Mouse (Mus musculus) midbrain, embryonic 12.5 days (tissue): ENCODE data around the gene Copz2. TPM values are rescaled to one million over a fixed set of nuclear protein-coding genes. Genes with fewer than 3 reads are reported as not detected.
"Not testable (repeated sequence)": the region's sequence is repeated elsewhere in the genome, so short reads cannot be mapped to it uniquely, and the experiment has no call there.

Experiments used
- ATAC-seq: fragments of 200-750 bp; cut with Nextera tagmentation; 2 replicates; pipeline ENCODE4 v1.8.0; 2017; ENCODE audit warnings: low read depth, moderate TSS enrichment, moderate library complexity; ENCODE audit not compliant: low FRiP score
- H3K27ac ChIP-seq: fragments of 300-500 bp; sonication (generic); replicated peaks from 2 replicates; pipeline ENCODE4 v1.5.1; 2016; ENCODE audit warnings: mild to moderate bottlenecking
- H3K27me3 ChIP-seq: fragments of 300-500 bp; sonication (generic); 2 replicates; pipeline ENCODE4 v1.6.1; 2016; ENCODE audit warnings: mild to moderate bottlenecking
- H3K36me3 ChIP-seq: fragments of 300-500 bp; sonication (generic); 2 replicates; pipeline ENCODE4 v1.6.1; 2016
- H3K4me1 ChIP-seq: fragments of 300-500 bp; sonication (generic); 2 replicates; pipeline ENCODE4 v1.6.1; 2016
- H3K4me2 ChIP-seq: fragments of 300-500 bp; sonication (generic); replicated peaks from 2 replicates; pipeline ENCODE4 v1.6.1; 2016; ENCODE audit warnings: mild to moderate bottlenecking, moderate library complexity
- H3K4me3 ChIP-seq: fragments of 300-500 bp; sonication (generic); 2 replicates; pipeline ENCODE4 v1.5.1; 2016; ENCODE audit warnings: mild to moderate bottlenecking
- H3K9ac ChIP-seq: fragments of 300-500 bp; sonication (generic); replicated peaks from 2 replicates; pipeline ENCODE4 v1.6.1; 2016; ENCODE audit warnings: mild to moderate bottlenecking, moderate library complexity
- H3K9me3 ChIP-seq: fragments of 300-500 bp; sonication (generic); 2 replicates; pipeline ENCODE4 v1.6.1; 2016; ENCODE audit warnings: mild to moderate bottlenecking
- WGBS: fragments of 180-500 bp; shearing (Covaris S2); methylation state at CpG from one replicate; pipeline ENCODE4 v1.1.7; 2016; 5-methylcytosine and 5-hydroxymethylcytosine counted together
- polyA plus RNA-seq: library from polyadenylated mRNA; unstranded; fragments of >200 nt; fragmentation: Nextera tagmentation; extraction: Ambion mirVana; gene quantifications from 2 replicates; pipeline ENCODE4 v1.2.1, GENCODE M21; 2016

Copz2 gene
- 36.1 and 43.0 TPM in 2 replicates for polyA plus RNA-seq

DNA sequence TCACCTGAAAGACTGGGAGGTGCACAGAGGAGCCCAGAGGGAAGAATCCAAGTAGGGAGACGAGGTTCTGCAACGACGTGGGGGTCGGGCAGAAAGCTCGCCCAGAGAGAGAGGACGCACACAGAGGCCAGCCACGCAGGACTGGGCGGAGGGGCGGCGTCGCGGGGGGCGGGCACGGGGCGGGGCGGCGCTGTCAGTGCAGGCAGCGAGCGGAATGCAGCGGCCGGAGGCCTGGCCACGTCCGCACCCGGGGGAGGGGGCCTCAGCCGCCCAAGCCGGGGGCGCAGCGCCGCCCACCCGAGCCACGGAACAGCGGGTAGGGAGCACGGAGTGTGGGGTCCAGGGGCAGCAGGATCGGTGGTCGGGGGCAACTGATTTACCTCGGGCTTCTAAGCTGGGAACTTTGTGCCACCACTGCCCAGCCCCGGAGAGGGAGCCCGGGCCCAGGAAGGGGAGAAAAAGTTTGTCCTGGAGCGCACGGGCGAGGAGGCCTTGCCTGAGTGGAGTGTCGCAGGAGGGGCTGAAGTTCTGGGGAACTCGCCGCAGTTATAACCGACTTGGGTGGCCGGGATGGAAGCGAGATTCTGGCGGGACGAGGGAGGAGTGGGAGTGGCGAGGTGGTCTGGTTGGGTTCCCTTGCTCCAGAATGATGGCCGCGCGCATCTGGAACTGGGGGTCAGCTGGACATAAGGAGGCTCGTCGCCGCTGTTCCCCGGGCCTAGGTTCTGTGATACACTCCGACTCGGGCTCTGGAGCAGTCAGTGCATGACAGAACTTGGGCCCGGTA lies at the start of gene Copz2:
Copz2 (plus strand) TSS at position 190 of the 787 bp plus-strand sequence.
- Histone ChIP-seq H3K9me3 (no peaks in the 10 kb centered on the region), H3K27me3 (peaks cover 24% of the 10 kb centered on the region), H3K36me3 (no peaks in the 10 kb centered on the region), H3K27ac (no peak within 1 kb of the TSS), H3K4me2 (peak within 1 kb of the TSS; percentile 96), H3K4me3 (peak within 1 kb of the TSS; percentile 55), H3K9ac (peak within 1 kb of the TSS; percentile 61), H3K4me1 (peaks cover 7% of the 10 kb centered on the region)
- no peak for ATAC-seq
- 2% methylated on average over 60 of the region's 60 CpGs for WGBS

DNA sequence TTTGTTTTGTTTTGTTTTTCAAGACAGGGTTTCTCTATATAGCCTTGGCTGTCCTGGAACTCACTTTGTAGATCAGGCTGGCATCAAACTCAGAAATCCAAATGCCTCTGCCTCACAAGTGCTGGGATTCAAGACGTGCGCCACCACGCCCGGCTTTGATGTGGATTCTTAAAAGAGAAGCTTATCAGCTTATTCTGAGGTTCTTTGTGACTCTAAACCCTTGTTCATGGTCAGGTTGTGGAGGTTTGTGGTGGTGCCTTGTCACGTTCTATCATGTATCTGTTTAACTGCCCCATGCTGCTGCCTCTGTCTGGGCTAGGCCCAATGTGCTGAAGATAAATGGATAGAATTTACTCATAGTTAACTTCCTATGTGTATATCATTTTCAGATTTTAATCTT lies 44.1 kb upstream of the Copz2 start:
- Histone ChIP-seq H3K9ac (no peak overlapping the region), H3K4me1 (no peaks in the 10 kb centered on the region), H3K27ac (no peak overlapping the region), H3K4me3 (no peak overlapping the region), H3K9me3 (no peaks in the 10 kb centered on the region), H3K36me3 (peaks cover 91% of the 10 kb centered on the region), H3K4me2 (no peak overlapping the region), H3K27me3 (no peaks in the 10 kb centered on the region)
- 90% methylated on average over 5 of the region's 5 CpGs for WGBS
- ATAC-seq = no peak

DNA sequence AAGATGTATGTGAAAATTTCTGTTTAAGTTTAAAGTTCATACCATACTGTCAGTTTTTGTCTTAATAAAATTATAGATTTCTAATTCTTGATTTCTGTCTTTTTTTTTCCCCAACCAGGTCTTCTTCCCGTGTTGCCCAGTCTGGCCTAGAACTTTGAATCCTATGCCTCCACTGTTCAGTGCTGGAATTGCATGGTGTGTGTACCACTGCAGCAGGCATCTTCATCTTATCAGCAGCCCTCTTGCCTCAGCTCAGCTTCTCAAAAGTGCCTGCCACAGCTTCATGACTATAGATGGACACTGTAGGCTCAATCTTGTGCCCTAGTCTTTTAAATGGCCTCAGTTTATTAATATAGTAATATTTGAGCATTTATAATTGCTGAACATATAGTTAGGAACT lies 41.6 kb upstream of the Copz2 start:
- Histone ChIP-seq H3K36me3 (peaks cover 88% of the 10 kb centered on the region), H3K4me3 (no peak overlapping the region), H3K4me2 (no peak overlapping the region), H3K27ac (no peak overlapping the region), H3K9ac (no peak overlapping the region), H3K27me3 (no peaks in the 10 kb centered on the region), H3K9me3 (no peaks in the 10 kb centered on the region), H3K4me1 (no peaks in the 10 kb centered on the region)
- WGBS = 60% methylated on average over 1 of the region's 1 CpGs
- ATAC-seq = no peak

DNA sequence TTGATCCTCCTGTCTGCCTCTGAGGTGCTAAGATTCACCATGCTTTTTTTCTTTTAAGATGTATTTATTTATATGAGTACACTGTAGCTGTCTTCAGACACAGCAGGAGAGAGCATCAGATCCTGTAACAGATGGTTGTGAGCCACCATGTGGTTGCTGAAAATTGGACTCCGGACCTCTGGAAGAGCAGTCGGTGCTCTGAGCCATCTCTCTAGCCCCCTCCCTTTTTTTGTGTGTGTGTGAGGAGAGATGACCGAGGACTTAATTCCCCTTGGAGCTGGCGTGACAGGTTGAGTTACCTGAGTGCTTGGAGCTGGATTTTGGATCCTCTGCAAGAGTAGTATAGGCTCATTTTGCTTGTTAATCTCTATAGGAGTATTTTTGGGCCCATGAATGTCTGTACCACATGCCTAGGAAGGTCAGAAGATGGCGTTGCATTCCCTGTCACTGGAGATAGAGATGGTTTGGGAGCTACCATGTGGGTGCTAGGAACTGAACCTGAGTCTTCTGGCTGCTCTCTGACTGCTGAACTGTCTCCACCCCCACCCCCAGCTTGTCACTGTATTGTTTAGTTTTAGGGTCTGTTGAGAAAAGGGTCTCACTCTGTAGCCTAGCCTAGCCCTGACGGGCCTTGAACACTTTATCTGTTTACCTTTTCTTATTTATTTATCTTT lies 40.0 kb upstream of the Copz2 start:
- Histone ChIP-seq H3K9me3 (no peaks in the 10 kb centered on the region), H3K36me3 (peaks cover 78% of the 10 kb centered on the region), H3K4me3 (no peak overlapping the region), H3K4me2 (no peak overlapping the region), H3K4me1 (no peaks in the 10 kb centered on the region), H3K27me3 (no peaks in the 10 kb centered on the region), H3K9ac (no peak overlapping the region), H3K27ac (no peak overlapping the region)
- no peak for ATAC-seq
- 96% methylated on average over 6 of the region's 6 CpGs for WGBS

DNA sequence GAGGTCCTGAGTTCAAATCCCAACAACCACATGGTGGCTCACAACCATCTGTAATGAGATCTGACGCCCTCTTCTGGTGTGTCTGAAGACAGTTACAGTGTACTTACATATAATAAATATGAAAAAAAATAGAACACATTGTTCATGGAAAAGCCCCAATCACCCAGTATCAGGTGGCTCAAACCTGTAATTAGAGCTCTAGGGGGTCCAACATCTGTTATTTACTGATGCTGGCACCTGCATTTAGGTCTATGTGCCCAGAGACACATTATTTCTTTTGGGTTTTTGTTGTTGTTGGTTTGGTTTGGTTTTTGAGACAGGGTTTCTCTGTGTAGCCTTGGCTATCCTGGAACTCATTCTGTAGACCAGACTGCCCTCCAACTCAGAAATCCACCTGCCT lies 38.5 kb upstream of the Copz2 start:
- ATAC-seq, H3K9ac ChIP-seq, H3K4me1 ChIP-seq, H3K9me3 ChIP-seq, H3K4me3 ChIP-seq, H3K27ac ChIP-seq, H3K27me3 ChIP-seq, H3K4me2 ChIP-seq: not testable (repeated sequence)
- 79% methylated on average over 1 of the region's 1 CpGs for WGBS
- peaks cover 70% of the 10 kb centered on the region for H3K36me3 ChIP-seq

DNA sequence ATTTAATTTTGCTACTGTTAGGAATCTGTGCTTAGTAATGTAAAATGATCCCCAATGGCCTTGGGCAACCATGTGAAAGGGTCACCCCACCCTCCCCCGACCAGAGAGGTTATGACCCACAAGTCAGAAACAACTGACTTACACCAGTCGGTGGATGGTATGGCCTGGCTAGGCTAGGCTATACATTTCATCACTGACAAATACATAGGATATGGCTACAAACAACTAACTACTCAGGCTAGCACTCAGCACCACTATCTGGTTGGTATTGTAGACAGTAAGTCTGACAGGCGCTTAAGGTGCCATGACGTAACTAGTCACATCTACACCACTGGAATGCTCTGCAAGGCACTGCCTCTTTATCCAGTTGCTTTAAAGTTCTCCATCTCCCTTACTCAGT lies 36.2 kb upstream of the Copz2 start:
- Histone ChIP-seq H3K4me3 (no peak overlapping the region), H3K27me3 (no peaks in the 10 kb centered on the region), H3K4me1 (no peaks in the 10 kb centered on the region), H3K36me3 (peaks cover 79% of the 10 kb centered on the region), H3K9me3 (no peaks in the 10 kb centered on the region), H3K4me2 (no peak overlapping the region), H3K9ac (no peak overlapping the region), H3K27ac (no peak overlapping the region)
- ATAC-seq = no peak
- WGBS = 95% methylated on average over 4 of the region's 4 CpGs

DNA sequence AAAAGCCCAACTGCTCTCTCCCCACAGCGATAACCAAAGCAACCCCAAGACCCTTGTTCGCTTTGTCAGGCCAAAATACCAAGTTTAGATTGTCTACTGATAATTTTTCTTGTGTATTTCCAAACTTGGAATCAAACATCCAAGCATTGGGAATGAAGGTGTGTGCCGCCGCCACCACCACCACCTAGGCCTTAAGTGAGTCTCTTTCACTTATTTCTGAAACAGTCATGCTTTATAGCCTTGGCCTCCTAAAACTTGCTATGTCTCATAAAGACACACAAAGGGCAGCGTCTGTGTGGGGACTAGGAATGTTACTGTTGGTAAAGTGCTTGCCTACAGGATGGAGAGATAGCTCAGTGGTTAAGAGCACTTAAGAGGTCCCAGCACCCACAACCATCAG lies 35.8 kb upstream of the Copz2 start:
- no peak overlapping the region for H3K4me2 ChIP-seq
- 93% methylated on average over 5 of the region's 5 CpGs for WGBS
- no peaks in the 10 kb centered on the region for H3K27me3 ChIP-seq
- no peak for ATAC-seq
- no peak overlapping the region for H3K4me3 ChIP-seq
- no peaks in the 10 kb centered on the region for H3K9me3 ChIP-seq
- peaks cover 79% of the 10 kb centered on the region for H3K36me3 ChIP-seq
- H3K4me1 ChIP-seq = no peaks in the 10 kb centered on the region
- H3K27ac ChIP-seq = no peak overlapping the region
- no peak overlapping the region for H3K9ac ChIP-seq

DNA sequence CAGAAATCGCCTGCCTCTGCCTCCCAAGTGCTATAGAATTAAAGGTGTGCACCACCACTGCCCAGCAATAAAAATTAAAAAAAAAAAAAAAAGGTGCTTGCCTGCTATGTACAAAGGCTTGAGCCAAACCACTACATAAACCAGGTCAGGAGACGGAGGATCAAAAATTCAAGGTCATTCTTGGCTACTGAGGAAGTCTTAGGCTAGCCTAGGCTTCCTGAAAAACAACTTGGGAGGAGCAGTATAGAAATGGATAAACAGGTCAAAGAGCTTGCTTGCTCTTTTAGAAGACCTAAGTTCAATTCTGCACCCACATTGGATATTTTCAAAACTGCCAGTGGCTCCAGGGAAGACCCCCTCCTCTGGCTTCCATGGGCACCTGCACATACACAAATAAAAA lies 35.2 kb upstream of the Copz2 start:
- no peak overlapping the region for H3K27ac ChIP-seq
- no peaks in the 10 kb centered on the region for H3K4me1 ChIP-seq
- no peak overlapping the region for H3K4me2 ChIP-seq
- no peaks in the 10 kb centered on the region for H3K9me3 ChIP-seq
- no peak for ATAC-seq
- no peaks in the 10 kb centered on the region for H3K27me3 ChIP-seq
- 94% methylated on average over 2 of the region's 2 CpGs for WGBS
- no peak overlapping the region for H3K9ac ChIP-seq
- peaks cover 79% of the 10 kb centered on the region for H3K36me3 ChIP-seq
- no peak overlapping the region for H3K4me3 ChIP-seq

DNA sequence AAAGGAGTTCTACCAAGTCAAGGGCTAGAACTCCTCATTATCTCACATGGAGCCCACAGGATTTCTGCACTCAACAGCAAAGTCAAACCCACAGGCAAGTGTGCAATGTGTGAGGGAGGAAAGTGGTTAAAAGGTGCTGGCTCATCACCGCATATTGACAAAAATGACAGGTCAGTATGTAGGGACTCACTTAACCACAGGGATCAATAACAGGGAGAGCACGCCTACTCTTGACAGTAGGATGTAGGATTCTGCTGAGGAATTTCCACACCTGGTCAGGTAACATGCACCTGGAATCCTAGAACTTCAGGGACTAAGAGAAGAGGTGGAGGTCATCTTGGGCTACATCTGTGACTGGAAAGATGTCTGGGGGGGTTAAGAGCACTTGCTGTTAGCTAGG lies 33.8 kb upstream of the Copz2 start:
- no peak overlapping the region for H3K9ac ChIP-seq
- no peak overlapping the region for H3K27ac ChIP-seq
- no peak overlapping the region for H3K4me2 ChIP-seq
- H3K27me3 ChIP-seq = no peaks in the 10 kb centered on the region
- no peak for ATAC-seq
- H3K4me1 ChIP-seq = no peaks in the 10 kb centered on the region
- peaks cover 80% of the 10 kb centered on the region for H3K36me3 ChIP-seq
- no peak overlapping the region for H3K4me3 ChIP-seq
- H3K9me3 ChIP-seq = no peaks in the 10 kb centered on the region
- WGBS = 95% methylated on average over 2 of the region's 2 CpGs

DNA sequence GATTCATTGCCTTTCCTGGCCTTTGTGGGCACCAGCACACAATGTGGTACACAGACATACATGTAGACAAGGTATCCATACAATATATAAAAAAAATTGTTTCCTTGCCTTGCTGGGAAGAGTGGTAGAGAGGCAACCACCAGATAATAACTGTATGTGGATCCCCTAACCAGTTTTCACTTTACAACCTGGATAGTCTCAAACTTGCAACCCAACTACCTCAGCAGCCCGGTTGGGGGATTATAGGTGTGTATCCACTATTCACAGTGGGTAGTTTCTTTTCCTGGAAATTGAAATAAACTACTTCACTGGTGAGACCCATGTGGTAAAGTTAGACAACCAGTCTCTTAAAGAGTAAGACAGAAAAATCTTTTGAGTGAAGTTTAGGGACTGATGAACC lies 33.2 kb upstream of the Copz2 start:
- 92% methylated on average over 1 of the region's 1 CpGs for WGBS
- H3K36me3 ChIP-seq = peaks cover 80% of the 10 kb centered on the region
- H3K4me3 ChIP-seq = no peak overlapping the region
- no peaks in the 10 kb centered on the region for H3K9me3 ChIP-seq
- no peak overlapping the region for H3K9ac ChIP-seq
- 0 out of 2 replicates have a peak overlapping the region, but pooled peaks have one; percentile 52 for H3K27ac ChIP-seq
- H3K4me2 ChIP-seq = no peak overlapping the region
- H3K4me1 ChIP-seq = no peaks in the 10 kb centered on the region
- ATAC-seq = no peak
- no peaks in the 10 kb centered on the region for H3K27me3 ChIP-seq

DNA sequence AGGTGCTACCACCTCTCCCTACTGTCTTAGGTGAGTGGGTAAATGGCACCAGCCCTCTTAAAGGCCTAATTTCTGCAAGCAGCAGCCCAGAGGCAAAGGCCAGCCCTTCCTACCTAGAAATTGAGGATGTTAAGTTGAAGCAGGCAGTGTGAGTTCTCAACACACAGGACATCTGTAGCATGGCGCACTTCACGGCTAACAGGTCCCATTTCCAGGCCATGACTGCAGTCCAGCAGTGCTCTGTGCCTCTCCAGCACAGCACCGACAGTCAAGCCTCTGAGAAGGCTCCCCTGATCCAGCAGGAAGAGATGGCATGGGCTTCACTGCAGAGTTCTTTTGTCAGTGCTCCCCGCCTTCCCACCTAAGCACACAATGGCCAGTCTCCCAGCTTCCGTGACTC lies 32.7 kb upstream of the Copz2 start:
- peaks cover 79% of the 10 kb centered on the region for H3K36me3 ChIP-seq
- WGBS = 62% methylated on average over 5 of the region's 5 CpGs
- no peak overlapping the region for H3K9ac ChIP-seq
- no peaks in the 10 kb centered on the region for H3K4me1 ChIP-seq
- no peak overlapping the region for H3K4me3 ChIP-seq
- H3K4me2 ChIP-seq = no peak overlapping the region
- no peak for ATAC-seq
- H3K27ac ChIP-seq = peak overlapping the region; percentile 52; the same call in 1 of the 2 replicates
- H3K9me3 ChIP-seq = no peaks in the 10 kb centered on the region
- H3K27me3 ChIP-seq = no peaks in the 10 kb centered on the region

DNA sequence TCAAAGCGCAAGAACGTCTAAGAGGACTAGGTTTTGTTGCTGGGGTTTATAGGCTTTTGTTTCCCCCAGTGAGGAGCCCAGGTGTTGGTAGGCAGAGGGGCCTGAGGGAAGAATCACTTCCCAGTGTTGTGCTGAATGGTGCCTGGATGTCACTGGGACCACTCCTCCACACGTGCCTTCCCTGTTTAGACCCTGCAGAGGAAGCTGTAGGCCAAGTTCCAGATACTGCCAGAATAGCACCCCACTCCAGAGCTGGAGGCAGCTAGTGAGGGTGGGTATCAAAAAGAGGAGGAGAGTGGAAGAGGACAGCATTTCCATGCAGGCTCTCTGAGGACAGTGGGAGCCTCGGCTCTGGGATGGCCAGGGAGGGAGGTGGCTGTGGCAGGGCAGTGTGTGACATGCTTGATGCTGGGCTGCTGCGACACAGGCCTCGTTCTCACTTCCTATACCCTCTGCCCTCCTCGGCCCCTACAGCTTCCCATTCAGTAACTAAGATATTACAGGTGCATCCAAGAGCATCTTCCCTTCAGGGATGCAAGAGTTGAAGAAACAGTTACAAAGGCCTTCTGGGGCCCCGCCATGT lies 31.5 kb upstream of the Copz2 start:
- ATAC-seq = no peak
- peaks cover 9% of the 10 kb centered on the region for H3K4me1 ChIP-seq
- 88% methylated on average over 8 of the region's 8 CpGs for WGBS
- no peak overlapping the region for H3K4me2 ChIP-seq
- no peak overlapping the region for H3K9ac ChIP-seq
- H3K36me3 ChIP-seq = peaks cover 78% of the 10 kb centered on the region
- no peak overlapping the region for H3K27ac ChIP-seq
- no peaks in the 10 kb centered on the region for H3K27me3 ChIP-seq
- H3K9me3 ChIP-seq = no peaks in the 10 kb centered on the region
- H3K4me3 ChIP-seq = no peak overlapping the region
